Mouse (Mus musculus) retina, adult 2 months (tissue): ENCODE results near the gene Asb10.
A peak's percentile ranks its signal among the peaks of the same experiment; 100 is the strongest.

Source experiments
- DNase-seq: peaks from one replicate; pipeline ENCODE4 v3.0.0-alpha.2; 2012; ENCODE audit warnings: low read depth, low spot score

The Asb10 gene

DNA sequence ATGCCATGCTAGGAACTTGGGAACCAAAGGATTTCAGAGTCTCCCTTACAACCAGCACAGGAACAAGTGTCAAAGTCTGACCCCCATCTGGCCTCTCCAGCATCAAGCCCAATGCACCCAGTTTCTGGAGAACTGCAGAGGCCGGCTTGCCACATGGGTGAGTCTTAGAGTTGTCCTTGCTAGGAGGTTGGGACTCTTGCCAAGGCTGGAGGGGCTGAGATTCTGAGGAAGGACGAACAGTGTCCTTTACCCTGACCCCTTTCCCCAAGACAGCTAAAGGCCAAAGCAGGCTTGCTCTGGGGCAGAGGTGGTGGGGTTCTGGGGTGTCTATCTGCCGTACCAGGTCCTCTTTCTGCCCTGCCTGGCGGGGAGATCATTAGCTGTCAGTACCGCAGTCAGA lies 4.3 kb downstream of the Asb10 start:
- no peak for DNase-seq

DNA sequence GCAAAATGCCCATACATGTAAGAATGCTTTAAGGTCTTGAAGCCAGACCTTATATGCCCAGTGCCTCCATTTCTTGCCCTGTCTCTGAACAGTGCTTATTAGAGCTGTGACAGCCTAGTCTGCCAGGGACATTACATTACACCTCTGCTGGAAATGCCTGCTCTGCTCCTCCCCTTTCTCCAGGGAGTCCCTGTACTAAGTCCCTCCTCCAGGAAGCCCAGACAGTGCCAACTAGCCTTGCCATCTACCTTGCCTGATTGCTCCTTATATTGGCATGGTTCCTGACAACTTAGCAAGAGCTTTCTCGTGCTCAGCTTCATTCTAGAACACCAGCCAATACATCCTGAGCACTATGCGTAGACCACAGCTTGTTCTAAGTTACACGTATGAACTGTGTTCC lies 5.0 kb downstream of the Asb10 start:
- no peak for DNase-seq

DNA sequence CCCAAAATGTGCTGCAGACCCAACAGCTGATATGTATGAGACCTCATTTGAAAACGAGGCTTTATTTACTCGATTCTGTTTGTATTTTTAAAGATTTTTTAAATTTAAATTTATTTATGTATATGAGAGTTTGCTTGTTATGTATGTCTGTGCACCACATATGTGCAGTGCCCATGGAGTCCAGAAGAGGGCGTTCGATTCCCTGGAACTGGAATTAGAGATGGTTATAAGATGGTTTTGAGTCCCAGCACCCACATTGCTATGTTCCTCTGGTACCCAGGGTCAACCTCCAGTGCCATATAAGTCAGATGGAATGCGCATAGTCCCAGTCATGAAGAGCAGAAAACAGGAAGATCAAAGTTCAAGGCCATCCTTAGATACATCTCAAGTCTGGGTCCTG lies 6.5 kb downstream of the Asb10 start:
- no peak for DNase-seq

DNA sequence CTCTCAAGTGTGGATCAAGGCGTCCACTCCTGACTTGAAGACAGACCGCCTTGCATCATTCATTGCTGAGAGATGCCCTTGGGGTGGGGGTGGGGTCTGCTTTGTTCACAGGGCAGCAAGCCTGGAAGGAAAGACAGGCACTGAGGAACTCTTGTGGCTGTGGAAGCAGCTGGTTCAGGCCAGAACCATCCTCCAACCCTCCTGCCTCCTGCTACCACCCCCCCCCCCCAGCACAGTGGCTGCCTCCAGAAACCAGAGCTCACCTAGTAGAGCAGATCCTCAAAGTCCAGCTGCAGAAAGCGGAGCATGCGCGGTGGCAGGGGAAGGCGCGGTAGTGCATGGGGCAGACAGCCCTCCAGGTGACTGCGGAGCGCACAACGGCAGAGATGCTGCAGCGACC lies 7.4 kb downstream of the Asb10 start:
- no peak for DNase-seq

DNA sequence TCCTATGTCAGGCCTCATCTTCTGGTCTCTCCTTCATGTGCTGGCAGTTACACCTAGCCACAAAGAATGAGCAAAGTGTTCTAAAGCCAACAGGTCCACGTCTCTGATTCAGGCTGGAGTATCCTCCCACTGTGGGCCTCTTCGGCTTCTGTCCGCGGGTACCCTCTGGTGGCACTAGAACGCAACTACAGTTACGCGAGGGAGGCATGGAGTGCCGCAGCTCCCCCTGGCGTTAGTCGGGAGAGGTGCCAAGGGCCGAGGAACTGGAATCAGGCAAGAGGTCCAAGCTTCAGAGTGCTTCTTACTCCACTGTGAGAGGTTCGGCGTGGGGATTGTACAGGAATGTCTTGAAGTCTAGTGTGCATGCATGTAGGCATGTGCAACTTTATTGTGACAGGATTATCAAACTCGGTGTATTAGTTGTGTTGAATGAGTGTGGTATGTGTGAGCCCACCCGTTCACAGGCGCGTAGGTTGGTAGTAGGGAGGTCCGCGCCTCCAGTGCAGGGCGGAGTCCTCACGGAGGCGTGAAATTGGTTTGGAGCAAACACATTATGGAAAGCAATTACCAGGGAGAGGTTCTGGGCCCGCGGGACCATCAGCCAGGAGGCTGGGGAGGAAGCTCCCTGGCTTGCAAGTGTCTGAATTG lies 10.6 kb downstream of the Asb10 start:
- peak; percentile 74 for DNase-seq

DNA sequence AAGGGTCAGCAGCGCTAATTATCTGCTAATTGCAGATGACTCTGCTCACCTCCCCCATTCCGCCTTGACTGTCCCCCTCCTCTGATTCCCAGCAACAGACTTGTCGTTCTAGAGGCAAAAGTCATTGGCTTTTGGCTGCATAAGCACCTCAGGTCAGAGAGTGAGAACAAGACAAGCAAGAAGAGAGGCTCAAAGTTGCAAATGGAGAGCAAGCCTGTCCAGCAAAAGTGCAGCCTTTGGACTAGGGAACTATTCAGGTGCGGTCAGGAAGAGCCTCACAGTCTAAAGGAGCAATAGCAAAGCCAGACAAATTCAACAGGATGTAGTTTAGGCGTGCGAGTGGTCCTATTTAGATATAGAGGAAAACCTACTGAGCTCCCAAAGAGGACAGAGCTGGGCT lies 13.0 kb downstream of the Asb10 start:
- DNase-seq = no peak

DNA sequence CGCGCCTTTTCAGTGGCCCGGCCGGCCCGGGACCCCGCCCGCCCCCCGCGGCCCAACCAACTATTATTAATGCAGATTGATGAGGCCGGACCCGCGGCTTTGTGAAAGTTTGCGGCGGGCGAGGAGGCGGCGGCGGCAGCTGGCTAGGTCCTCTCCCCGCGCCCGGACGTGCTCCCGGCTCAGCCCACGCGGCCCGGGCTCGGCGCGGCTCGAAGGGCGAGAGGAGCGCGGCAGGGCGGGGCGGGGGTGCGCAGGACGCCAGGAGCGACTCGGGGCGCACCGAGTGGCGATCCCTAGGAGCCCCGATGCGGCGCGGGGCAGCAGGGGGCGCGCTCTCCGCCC lies 13.9 kb downstream of the Asb10 start, which contains the start of gene Gbx1:
Gene Gbx1 (minus strand): TSS at position 314 of the 342 bp plus-strand sequence.
- no peak for DNase-seq

DNA sequence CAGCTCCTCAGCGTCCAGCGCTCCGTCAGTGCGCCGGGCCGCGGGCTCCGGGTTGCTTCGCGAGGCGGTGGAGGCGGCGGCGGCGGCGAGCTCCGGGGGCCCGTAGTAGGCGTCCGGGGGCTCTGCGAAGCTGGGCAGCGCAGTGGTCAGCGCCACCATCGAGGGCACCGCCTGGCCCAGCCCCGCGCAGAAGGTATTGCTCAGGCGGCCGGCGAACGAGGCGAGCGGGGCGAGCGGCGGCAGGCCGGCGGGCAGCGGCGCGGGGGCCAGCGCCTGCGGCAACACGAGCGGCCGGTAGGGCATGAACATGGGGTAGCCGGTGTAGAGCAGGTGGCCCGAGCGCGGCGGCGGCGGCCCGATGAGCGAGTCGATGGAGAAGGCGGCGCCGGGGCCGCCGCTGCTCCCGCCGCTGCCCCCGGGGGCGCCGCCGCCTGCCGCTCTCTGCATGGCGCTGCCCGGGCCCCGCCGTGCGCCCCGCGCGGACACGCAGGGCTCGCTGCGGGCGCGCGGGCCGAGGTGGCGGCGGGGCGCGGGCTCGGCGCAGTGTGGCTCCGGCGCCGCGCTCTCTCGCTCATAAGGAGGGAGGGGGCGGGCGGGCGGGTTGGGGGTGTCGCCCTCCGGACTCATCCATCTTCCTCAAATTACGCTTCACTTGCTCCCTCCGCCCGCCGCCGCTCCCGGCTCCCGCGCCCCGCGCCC lies 14.4 kb downstream of the Asb10 start:
- DNase-seq = no peak

DNA sequence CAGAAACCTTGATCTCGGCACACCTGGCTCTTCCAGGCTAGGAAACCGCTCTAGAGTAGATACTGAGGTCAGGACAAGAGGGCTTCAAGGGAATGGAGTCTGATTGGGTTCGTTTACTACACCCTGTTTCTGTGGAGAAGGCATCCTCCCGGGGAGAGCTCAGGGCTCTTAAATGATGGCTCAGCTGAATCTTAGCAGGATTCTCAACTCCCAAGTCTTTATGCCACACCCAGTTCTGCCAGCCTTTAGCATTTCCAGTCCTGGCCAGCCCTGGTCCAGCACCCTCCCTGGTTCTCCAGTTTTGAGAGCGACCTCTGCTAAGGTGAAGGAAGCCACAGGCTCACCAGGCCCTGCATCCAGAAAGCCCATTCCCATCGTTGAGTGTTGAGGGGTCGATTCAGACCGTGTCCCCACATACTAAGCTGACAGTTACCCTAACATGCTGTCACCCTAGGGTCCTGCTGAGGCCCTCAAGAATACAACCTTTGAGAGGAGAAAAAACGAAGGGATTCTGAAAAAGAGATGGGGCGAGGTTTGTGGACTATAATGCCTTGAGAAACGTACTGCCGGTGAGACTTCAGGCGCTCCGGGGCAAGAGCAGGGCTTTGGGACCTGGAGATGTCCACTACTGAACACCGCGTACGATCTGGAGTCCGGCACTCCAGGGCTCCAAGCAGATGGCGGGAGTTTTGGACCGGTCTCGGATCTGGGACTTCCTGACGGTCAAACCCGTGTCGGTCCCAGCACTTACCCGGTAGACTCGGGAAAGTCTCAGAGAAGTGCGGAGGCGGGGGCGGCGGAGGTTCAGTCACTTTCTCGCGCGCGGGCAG lies 15.2 kb downstream of the Asb10 start:
- DNase-seq = no peak

DNA sequence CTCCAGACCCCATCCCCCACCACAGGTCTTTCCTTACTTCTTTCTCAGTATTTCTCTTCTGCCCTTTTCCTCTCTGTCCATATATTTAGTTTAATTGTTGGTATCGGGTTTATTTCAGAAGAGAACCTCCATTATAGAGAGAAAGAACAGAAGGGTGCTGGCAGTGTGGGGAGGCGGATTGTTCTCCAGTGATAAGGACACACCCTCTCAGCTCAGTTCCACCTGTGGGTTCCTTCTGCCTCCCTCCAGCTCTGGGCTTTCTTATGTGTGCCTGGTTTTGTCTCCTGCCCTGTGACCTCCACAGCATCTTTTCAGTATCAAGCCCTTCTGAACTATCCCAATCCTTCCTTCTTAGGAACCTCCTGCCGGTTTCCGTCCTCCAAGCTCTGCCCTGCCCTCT lies 16.3 kb downstream of the Asb10 start:
- DNase-seq = no peak

DNA sequence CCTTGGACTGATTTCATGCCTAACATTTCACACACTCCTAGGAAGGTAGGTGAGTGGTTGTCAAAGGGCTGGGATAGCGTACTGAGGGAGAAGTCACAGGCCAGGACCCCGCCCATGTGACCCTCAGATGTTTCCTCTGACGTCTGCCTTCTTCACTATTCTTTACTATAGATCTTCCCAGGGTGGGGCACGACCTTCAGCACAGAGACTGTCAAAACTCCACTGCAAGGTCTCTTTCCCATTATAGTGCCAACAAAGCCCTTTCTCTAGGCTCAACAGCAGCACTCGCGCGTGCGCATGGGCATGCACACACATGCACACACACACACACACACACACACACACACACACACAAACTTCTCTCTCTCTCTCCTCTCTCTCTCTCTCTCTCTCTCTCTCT lies 17.0 kb downstream of the Asb10 start:
- no peak for DNase-seq

DNA sequence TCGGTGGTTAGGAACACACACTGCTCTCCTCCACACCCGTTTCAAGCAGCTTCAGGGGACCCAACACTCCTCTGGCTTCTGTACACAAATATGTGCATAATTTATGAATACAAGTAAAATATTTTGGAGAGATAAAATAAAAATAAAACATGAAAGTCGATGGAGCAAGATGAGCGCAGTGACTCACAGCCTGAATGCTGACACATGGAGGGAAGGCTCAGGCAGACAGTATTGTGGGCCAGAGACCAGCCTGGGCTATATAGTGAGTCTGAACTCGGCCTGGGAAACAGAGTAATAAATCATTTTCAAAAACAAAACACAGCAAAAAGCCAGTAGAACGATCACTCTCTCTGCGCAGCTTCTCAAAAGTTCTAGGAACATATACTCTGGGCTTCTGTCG lies 19.4 kb downstream of the Asb10 start:
- DNase-seq = no peak

DNA sequence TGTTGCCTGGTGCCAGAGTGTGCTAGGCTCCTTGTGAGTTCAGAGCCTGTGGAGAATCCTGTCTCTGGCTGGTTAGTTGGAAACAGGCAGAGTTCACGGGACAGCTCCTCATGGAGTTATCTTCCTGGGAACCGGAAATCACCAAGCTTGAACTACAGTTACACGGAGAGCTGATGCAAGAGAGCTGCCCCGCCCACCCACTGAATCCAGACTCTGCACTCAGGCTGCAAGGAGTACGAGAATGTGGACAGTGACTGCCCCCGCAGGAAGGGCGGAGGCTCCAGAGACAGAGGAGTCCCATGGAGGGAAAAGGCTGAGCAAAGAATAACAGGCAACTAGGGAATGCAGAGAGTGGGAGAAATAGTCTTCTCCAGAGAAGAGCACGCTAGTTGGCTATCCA lies 28.5 kb downstream of the Asb10 start:
- DNase-seq = no peak

DNA sequence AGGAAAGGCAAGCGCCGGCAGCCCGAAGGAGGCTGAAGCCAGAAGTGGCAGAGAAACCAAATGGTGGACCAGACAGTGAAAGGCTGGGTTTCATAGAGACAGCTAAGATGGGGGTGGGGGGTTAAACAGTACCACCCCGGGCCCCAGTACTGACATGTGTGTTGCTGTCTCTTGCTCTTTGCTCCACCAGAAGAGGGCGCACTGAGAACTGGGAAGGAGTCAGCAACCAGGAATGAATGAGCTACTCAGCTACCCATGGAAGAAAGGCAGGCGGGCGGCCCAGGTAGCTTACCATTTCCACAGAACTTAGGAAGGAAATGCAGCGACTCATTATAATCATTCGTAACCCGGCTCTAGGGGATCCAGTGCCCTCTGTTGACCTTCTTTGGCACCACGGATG lies 30.1 kb downstream of the Asb10 start:
- DNase-seq = no peak

DNA sequence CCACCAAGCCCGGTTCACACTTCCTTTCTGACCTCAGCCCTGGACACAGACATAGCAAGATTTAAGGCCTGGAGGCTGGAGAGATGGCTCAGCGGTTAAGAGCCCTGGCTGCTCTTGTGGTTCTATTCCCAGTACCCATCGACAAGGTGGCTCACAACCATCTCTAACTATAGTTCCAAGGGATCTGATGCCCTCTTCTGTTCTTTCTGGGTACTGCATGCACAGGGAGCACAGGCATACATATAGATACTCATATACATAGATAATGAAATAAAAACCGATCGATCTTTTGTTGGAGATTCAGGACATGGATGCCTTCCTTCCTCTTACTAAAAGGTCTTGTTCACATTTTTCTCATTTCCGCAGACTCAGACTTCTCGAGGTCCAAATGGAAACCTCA lies 32.4 kb downstream of the Asb10 start:
- DNase-seq = no peak

DNA sequence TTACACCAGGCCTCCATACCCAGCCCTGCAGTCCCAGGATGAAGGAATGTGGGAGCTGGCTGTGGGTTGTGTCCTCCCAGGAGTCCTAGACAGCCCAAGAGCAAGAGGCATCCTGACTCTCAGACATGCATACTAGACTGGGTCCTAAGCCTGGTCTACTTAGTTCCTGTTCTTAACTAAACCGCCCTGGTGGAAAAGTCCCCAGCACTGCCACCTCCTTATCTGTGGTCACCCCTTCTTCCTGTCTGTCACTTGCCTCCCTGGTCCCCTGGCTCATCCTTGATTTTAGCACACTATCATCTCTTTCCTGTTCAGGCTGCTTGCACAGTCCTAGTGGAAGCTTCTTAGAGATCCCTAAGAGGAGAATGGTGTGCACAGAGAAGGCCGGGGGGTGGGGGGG lies 35.3 kb downstream of the Asb10 start:
- no peak for DNase-seq

DNA sequence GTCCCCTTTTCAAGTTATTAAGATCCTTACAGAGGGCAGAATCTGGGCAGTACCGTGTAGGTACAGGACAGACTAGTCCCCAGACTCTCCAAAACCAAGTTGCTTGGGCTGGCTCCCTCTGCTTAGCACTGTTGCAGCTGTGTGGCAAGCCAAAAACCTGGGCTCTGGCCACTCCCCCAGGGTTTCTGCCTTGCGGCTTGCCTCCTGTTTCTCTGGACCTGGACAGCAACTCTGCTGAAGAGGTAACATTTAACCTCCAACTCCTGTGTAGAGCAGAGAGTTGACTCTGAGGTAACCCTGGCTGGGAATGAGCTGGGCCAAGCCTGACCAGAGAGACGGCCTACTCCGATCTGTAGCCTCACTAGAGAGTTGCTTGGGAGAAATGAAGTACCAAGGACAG lies 38.0 kb downstream of the Asb10 start:
- no peak for DNase-seq

DNA sequence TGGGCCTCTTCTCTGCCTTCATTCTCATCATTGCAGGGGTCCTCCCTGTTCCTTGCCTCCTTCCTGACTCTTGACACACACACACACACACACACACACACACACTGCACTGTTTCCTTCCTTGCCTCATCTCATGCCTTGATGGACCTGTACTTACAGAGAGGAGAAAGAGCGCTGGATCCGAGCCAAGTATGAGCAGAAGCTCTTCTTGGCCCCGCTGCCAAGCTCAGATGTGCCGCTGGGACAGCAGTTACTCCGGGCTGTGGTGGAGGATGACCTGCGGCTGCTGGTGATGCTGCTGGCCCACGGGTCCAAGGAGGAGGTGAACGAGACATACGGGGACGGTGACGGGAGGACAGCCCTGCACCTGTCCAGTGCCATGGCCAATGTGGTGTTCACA lies 39.9 kb downstream of the Asb10 start:
- DNase-seq = no peak

DNA sequence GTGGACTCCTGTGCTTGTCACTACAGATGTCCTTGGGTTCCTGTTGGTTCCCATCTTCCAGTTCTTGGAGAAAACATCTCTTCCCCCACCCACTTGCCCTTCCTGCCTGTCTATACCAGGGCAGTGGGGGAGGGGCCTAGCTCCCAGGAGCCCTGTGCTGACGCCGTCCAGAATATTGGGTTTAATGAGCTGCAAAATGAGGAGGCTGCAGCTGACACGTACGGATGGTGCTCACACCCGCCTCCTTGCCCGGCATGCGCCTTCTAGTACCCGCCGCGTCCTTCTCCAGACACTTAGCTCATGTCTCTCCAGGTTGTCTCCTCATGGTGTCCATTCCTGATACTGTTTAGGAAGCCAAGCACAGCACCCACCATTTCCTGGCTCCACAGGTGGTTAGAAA lies 41.7 kb downstream of the Asb10 start:
- no peak for DNase-seq

DNA sequence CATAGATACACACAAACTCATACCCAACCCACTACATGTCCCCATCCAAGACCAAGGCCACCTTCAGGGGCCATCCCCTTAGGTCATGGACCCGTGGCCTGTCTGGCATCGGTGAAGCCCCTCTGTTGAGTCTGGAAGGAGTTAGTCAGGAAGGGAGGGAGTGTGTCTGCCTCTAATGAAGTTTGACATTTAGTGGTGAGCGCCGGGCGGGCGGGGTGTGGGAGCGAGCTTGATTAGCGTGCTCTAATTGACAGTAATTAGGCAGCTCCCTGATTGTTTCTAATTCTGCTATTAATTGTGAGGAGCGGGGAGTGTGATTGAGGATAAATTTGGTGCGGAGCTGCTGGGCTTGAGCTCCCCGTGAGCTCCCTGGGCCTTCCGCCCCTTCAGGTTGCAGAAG lies 43.3 kb downstream of the Asb10 start:
- no peak for DNase-seq

DNA sequence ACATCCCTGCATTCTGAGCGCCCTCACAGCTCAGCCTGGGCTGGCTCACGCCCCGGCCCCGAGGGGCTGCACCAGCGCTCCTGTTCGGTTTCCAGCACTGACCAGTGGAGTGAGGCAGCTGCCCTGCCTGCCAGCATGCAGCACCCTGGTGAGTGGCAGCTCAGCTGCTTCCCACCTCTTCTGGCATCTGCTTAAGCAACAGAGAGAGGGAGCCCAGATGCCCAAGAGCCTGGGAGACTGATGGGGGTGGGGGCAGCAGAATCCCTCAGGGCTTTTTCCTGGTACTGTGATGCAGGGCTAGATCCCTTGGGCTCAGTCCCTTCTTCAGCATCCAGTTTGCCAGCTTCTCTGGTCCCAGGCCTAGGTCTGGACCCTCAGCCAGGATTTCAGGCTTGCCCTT lies 44.0 kb downstream of the Asb10 start:
- no peak for DNase-seq

DNA sequence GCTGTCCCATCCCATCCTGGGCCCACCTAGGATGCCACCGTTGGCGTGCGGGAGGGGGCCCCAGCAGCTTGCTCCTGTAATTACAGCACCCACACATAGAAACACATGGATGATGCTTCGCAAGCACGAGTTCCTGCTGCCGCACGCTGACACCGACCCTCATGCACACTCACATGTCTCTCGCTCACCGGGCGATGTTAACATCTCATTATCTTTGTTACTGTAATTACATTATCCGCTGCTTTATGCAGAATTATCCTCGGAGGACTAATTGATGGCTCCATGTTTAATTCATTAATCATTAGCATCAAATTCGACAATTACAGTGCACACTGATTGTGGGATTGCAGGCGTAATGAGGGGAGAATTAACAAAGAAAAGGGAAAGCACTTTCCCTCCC lies 45.8 kb downstream of the Asb10 start:
- DNase-seq = no peak
